ENCODE assay signal across 21 mouse cellular contexts in genomic region chr13:70609632-70610031, GRCm38 (mm10).
"Had no signal": no experiment of that assay in that cellular context is flagged by ENCODE, and none has a peak within 500 bp of the region (broad histone marks: within the 10 kb centered on the region; RNA-seq: fewer than 3 reads in every experiment).

No protein-coding gene starts in this region.

- ATAC-seq: intestine, embryonic 16.5 days; midbrain, embryonic 16.5 days had no signal

- H3K9ac ChIP-seq: liver, embryonic 14.5 days; lung, embryonic 15.5 days; midbrain, embryonic 13.5 days; neural tube, embryonic 13.5 days; stomach, embryonic 15.5 days had no signal

- H3K4me2 ChIP-seq: lung, embryonic 15.5 days; midbrain, embryonic 13.5 days; neural tube, embryonic 13.5 days; stomach, embryonic 15.5 days had no signal

- H3K27me3 ChIP-seq: lung, embryonic 15.5 days; megakaryocyte, embryonic 14.5 days; midbrain, embryonic 13.5 days; neural tube, embryonic 13.5 days; stomach, embryonic 15.5 days had no signal

- H3K4me1 ChIP-seq: lung, embryonic 15.5 days; midbrain, embryonic 10.5 days; midbrain, embryonic 13.5 days; neural tube, embryonic 13.5 days; stomach, embryonic 15.5 days had no signal

- DNase-seq: layer of hippocampus, postnatal 36 days; lung, adult 18-20 months; lung, postnatal 10 days; lung, postnatal 36 days; retina, postnatal 1 day; right cerebral cortex, postnatal 25 days; spleen, adult 18-20 months; thymus, adult 2 months; thymus, postnatal 14 days; thymus, postnatal 4 days had no signal

- H3K4me3 ChIP-seq: left cerebral cortex, adult 2 months; lung, embryonic 15.5 days; megakaryocyte, embryonic 14.5 days; midbrain, embryonic 10.5 days; midbrain, embryonic 13.5 days; myocyte; neural tube, embryonic 13.5 days; stomach, embryonic 15.5 days had no signal

- H3K27ac ChIP-seq: left cerebral cortex, adult 2 months; liver, embryonic 14.5 days; lung, embryonic 15.5 days; midbrain, embryonic 10.5 days; midbrain, embryonic 13.5 days; neural tube, embryonic 13.5 days; stomach, embryonic 15.5 days had no signal

- H3K9me3 ChIP-seq: lung, embryonic 15.5 days; megakaryocyte, embryonic 14.5 days; midbrain, embryonic 10.5 days; midbrain, embryonic 13.5 days; neural tube, embryonic 13.5 days; stomach, embryonic 15.5 days had no signal
